Mouse (Mus musculus) CD8-positive naive resting alpha-beta T cell, adult 57 days (primary cell): ENCODE data around the gene Ubd. TPM values are rescaled to one million over a fixed set of nuclear protein-coding genes. Genes with fewer than 3 reads are reported as not detected.

Experiments used
- total RNA-seq: library from RNA; stranded (reverse); gene quantifications from one replicate; pipeline ENCODE4 v1.2.4, GENCODE M21; 2023

The Ubd gene
- not detected for total RNA-seq

GRCm38 (mm10) chr17:37193656-37194055, at the start of gene Ubd:
Ubd (plus strand) TSS chr17:37193892.

GRCm38 (mm10) chr17:37161394-37161793, 32.3 kb upstream of the Ubd start, which contains the start of gene Olfr93:
Olfr93 (minus strand) TSS chr17:37161494.

GRCm38 (mm10) chr17:37200894-37201293, 7.2 kb downstream of the Ubd start, which contains the start of gene Olfr94:
Olfr94 (minus strand) TSS chr17:37200994.

GRCm38 (mm10) chr17:37213018-37213417, 19.3 kb downstream of the Ubd start, which contains the start of gene Olfr95:
Olfr95 (minus strand) TSS chr17:37213118.

GRCm38 (mm10) chr17:37219846-37220245, 26.2 kb downstream of the Ubd start, which contains the start of gene Olfr96:
Olfr96 (plus strand) TSS chr17:37220146.

GRCm38 (mm10) chr17:37237230-37237629, 43.5 kb downstream of the Ubd start, which contains the start of gene Olfr97:
Olfr97 (minus strand) TSS chr17:37237330.

Other genes starting within 250 kb of the Ubd start
- gene Ppp1r11, start 242.2 kb upstream of the Ubd start, total RNA-seq, result 56.2 TPM
- gene Znrd1, start 235.3 kb upstream of the Ubd start, total RNA-seq, result 59.2 TPM
- gene Znrd1as, start 235.3 kb upstream of the Ubd start, total RNA-seq, result 2.3 TPM
- gene 2410137M14Rik, start 212.7 kb upstream of the Ubd start, total RNA-seq, result not detected
- gene H2-M5, start 204.4 kb upstream of the Ubd start, total RNA-seq, result not detected
- not detected for gene Zfp57, start 192.7 kb upstream of the Ubd start, total RNA-seq
- gene Mog, start 170.5 kb upstream of the Ubd start, total RNA-seq, result not detected
- gene Gabbr1, start 147.9 kb upstream of the Ubd start, total RNA-seq, result 153 TPM
- gene Olfr90, start 105.4 kb upstream of the Ubd start, total RNA-seq, result 0.18 TPM
- not detected for gene Olfr91, start 95.6 kb upstream of the Ubd start, total RNA-seq
- not detected for gene Olfr92, start 73.8 kb upstream of the Ubd start, total RNA-seq
- not detected for gene Olfr93, start 32.4 kb upstream of the Ubd start, total RNA-seq
- not detected for gene Olfr94, start 7.1 kb downstream of the Ubd start, total RNA-seq
- gene Olfr95, start 19.2 kb downstream of the Ubd start, total RNA-seq, result not detected
- gene Olfr96, start 26.3 kb downstream of the Ubd start, total RNA-seq, result not detected
- not detected for gene Olfr97, start 43.4 kb downstream of the Ubd start, total RNA-seq
- not detected for gene Olfr98, start 69.9 kb downstream of the Ubd start, total RNA-seq
- 38.8 TPM for gene H2-M3, start 76.3 kb downstream of the Ubd start, total RNA-seq
- not detected for gene Olfr99, start 89.6 kb downstream of the Ubd start, total RNA-seq
- gene Olfr101, start 110.4 kb downstream of the Ubd start, total RNA-seq, result not detected
- not detected for gene Olfr102, start 123.2 kb downstream of the Ubd start, total RNA-seq
- gene Olfr103, start 145.8 kb downstream of the Ubd start, total RNA-seq, result not detected
- not detected for gene Olfr104-ps, start 165.7 kb downstream of the Ubd start, total RNA-seq
- not detected for gene Olfr105-ps, start 185.1 kb downstream of the Ubd start, total RNA-seq
- gene Olfr106-ps, start 196.5 kb downstream of the Ubd start, total RNA-seq, result not detected
- gene Olfr107, start 205.3 kb downstream of the Ubd start, total RNA-seq, result not detected